Mouse (Mus musculus) thymus, adult 2 months (tissue): Measurements from ENCODE around the gene Strada. TPM values are rescaled to one million over a fixed set of nuclear protein-coding genes. Genes with fewer than 3 reads are reported as not detected.
"Not testable (repeated sequence)": the region's sequence is repeated elsewhere in the genome, so short reads cannot be mapped to it uniquely, and the experiment has no call there.

ENCODE experiments used
- DNase-seq: peaks from one replicate; pipeline ENCODE4 v3.0.0; 2021
- H3K27ac ChIP-seq: fragments of 200-500 bp; 2 replicates; pipeline ENCODE4 v1.5.1; 2012; ENCODE audit warnings: low read length, control low read depth; ENCODE audit not compliant: control insufficient read depth, insufficient read depth
- H3K27me3 ChIP-seq: fragments of 200-500 bp; 2 replicates; pipeline ENCODE4 v1.6.1; 2012; ENCODE audit warnings: mild to moderate bottlenecking, low read length, moderate library complexity, mixed read lengths; ENCODE audit not compliant: control insufficient read depth, insufficient read depth
- H3K36me3 ChIP-seq: fragments of 200-500 bp; 2 replicates; pipeline ENCODE4 v1.6.1; 2012; ENCODE audit warnings: mild to moderate bottlenecking, low read length, moderate library complexity; ENCODE audit not compliant: control insufficient read depth, insufficient read depth
- H3K4me1 ChIP-seq: fragments of 200-500 bp; replicated peaks from 2 replicates; pipeline ENCODE4 v1.6.1; 2012; ENCODE audit warnings: low read length; ENCODE audit not compliant: control insufficient read depth, insufficient read depth
- H3K4me3 ChIP-seq: fragments of 200-500 bp; 2 replicates; pipeline ENCODE4 v1.5.1; 2012; ENCODE audit warnings: mild to moderate bottlenecking, low read length, control low read depth, moderate library complexity; ENCODE audit not compliant: control insufficient read depth, insufficient read depth
- CTCF ChIP-seq: fragments of 200-500 bp; IDR thresholded peaks from 2 replicates; pipeline ENCODE4 v1.5.1; 2012; ENCODE audit warnings: mild to moderate bottlenecking, control low read depth, low read length, moderate library complexity, borderline replicate concordance; ENCODE audit not compliant: control insufficient read depth, poor library complexity, insufficient read depth; ENCODE audit errors: extremely low read depth
- POLR2A ChIP-seq: fragments of 200-500 bp; IDR thresholded peaks from 2 replicates; pipeline ENCODE4 v1.6.1; 2012; ENCODE audit warnings: mild to moderate bottlenecking, low read length, control low read depth, moderate library complexity; ENCODE audit not compliant: control insufficient read depth, poor library complexity, insufficient read depth; ENCODE audit errors: extremely low read depth
- WGBS: fragments of 180-500 bp; shearing (Covaris S2); methylation state at CpG from one replicate; pipeline ENCODE4 v1.1.7; 2018; 5-methylcytosine and 5-hydroxymethylcytosine counted together
- polyA plus RNA-seq: library from polyadenylated mRNA; depleted of rRNA; stranded (reverse); fragments of >200 nt; gene quantifications from 2 replicates; pipeline ENCODE4 v1.2.3, GENCODE M21; 2012

Strada gene
- polyA plus RNA-seq, 1 experiment = 40.3 TPM

DNA sequence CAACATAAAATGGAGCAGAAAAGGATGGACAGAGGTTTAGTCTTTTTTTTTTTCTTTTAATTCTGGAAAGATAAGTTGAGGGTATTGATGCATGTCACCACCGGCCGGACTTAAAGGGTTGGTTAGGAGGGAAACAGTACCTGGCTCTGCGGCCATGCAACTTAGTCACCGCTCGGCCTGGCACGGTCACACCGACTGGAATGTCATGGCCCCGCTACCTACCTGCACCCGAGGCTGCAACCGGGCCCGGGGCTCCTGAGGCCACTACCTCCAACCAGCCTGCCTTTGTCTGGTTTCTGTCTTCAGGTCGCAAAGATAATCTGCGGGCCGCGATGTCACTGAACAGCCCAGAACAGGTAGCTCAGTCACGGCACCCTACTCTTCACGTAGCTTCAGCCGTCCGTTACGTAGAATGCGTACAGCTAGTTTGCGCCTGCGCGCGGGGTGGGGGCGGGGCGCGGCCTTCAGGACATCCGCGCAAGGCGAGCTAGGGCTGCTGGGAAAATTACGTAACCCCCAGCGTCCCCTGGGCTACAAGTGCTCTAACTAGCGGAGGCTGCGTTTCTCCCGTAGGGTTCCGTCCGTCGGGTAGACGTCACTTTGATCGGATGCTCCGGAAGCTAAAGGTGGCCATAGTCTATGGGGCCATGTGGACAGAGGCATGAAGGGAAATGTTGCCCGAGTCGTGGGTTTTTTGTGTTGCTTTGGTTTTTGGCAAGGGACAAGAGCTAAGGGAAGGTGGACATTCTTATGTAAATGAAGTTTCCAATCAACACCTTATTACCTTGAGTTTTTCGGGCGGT is 14.2 kb upstream of the Strada start, which contains the start of gene Ccdc47:
Ccdc47 (minus strand) TSS at position 418 of the 803 bp plus-strand sequence.
- H3K27ac ChIP-seq = peak within 1 kb of the TSS; percentile 88
- peaks cover 8% of the 10 kb centered on the region for H3K36me3 ChIP-seq
- H3K4me3 ChIP-seq = peak within 1 kb of the TSS; percentile 88
- no peaks in the 10 kb centered on the region for H3K27me3 ChIP-seq
- TF ChIP-seq CTCF = 0 out of 2 replicates have a peak, but pooled peaks have one; percentile 35
- peak; percentile 82 for TF ChIP-seq POLR2A
- under 1% methylated on average over 46 of the region's 46 CpGs for WGBS
- peaks cover 9% of the 10 kb centered on the region; the same call in 1 of the 2 replicates for H3K4me1 ChIP-seq
- DNase-seq = peak; percentile 90

DNA sequence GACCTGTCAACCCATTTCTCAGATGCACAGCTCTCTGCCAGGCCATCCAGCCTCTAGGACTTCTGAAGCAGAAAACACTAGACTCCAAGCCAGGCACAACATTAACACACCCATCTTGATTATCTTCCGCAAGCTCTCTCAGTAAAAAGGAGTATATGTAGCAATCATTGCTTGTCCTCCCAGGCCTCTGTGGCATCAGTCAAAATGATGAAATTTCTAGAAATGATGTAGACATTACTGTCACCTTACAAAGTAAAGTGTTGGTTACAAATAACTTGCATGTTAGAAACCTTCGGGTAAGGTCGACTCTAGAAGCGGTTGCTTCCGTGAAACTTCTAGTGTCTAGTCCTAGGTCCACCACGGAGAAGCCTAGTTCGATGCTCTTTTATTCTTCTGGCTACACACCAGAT is 13.5 kb upstream of the Strada start:
- no peak for DNase-seq
- H3K27ac ChIP-seq = no peak overlapping the region
- no peaks in the 10 kb centered on the region for H3K27me3 ChIP-seq
- no peak overlapping the region for H3K4me3 ChIP-seq
- TF ChIP-seq CTCF = no peak
- no peak for TF ChIP-seq POLR2A
- H3K4me1 ChIP-seq = peaks cover 9% of the 10 kb centered on the region; the same call in 1 of the 2 replicates
- WGBS = 15% methylated on average over 7 of the region's 7 CpGs
- peaks cover 12% of the 10 kb centered on the region for H3K36me3 ChIP-seq

DNA sequence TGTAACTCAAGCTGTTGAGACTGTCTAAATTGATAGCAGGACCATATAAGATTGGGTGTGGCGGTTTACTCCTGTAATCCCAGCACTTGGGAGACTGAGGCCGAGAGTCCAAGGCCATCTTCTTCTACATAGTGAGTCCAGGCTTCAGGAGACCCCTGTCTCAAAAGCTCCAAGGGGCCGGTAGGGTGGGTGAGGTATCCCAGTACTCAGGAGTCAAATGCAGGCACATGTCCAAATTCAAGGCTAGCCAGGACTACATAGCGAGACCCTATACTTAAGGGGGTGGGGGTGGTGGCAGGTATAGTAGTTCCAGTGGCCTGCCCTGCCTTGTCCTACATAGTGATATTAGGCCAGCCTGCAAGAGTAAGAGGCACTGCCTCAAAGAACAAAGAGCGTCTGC is 12.9 kb upstream of the Strada start:
- H3K27ac ChIP-seq = no peak overlapping the region
- peaks cover 9% of the 10 kb centered on the region; the same call in 1 of the 2 replicates for H3K4me1 ChIP-seq
- DNase-seq = no peak
- peaks cover 18% of the 10 kb centered on the region for H3K36me3 ChIP-seq
- H3K4me3 ChIP-seq = no peak overlapping the region
- TF ChIP-seq CTCF = no peak
- TF ChIP-seq POLR2A = no peak
- no peaks in the 10 kb centered on the region for H3K27me3 ChIP-seq
- WGBS = 94% methylated on average over 5 of the region's 5 CpGs

DNA sequence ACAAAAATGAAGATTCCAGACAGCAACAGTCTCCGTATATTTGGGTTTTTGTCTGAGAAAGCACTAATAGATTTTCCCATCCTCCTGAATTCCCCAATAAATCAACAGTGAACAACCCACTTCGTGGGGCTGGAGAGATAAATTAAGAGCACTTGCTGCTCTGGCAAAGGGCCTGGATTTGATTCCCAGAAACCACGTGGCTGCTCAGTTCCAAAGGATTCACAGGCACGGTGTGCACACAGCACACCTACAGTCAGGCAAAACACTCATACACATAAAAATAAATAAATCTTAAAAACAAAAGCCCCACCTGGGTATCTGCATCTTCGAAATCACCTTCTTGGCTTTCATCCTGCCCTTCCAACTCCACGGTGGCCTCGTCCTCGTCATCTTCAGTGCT is 10.8 kb upstream of the Strada start:
- Histone ChIP-seq H3K27me3 (no peaks in the 10 kb centered on the region), H3K36me3 (peaks cover 37% of the 10 kb centered on the region), H3K27ac (no peak overlapping the region), H3K4me3 (no peak overlapping the region), H3K4me1 (peaks cover 6% of the 10 kb centered on the region; the same call in 1 of the 2 replicates)
- DNase-seq = no peak
- TF ChIP-seq POLR2A (no peak), CTCF (no peak)
- 94% methylated on average over 8 of the region's 8 CpGs for WGBS

- Histone ChIP-seq H3K36me3 (peaks cover 19% of the 10 kb centered on the region; the same call in 1 of the 2 replicates), H3K27me3 (no peaks in the 10 kb centered on the region), H3K27ac (peak overlapping the region; percentile 78), H3K4me1 (peaks cover 19% of the 10 kb centered on the region), H3K4me3 (peak overlapping the region; percentile 12; the same call in 1 of the 2 replicates)
- no peak for TF ChIP-seq CTCF
- no peak for TF ChIP-seq POLR2A
- DNase-seq = no peak
- WGBS = 46% methylated on average over 19 of the region's 19 CpGs
Measured at GRCm38 (mm10) chr11:106201337-106202122, 438 bp downstream of the Strada start.

DNA sequence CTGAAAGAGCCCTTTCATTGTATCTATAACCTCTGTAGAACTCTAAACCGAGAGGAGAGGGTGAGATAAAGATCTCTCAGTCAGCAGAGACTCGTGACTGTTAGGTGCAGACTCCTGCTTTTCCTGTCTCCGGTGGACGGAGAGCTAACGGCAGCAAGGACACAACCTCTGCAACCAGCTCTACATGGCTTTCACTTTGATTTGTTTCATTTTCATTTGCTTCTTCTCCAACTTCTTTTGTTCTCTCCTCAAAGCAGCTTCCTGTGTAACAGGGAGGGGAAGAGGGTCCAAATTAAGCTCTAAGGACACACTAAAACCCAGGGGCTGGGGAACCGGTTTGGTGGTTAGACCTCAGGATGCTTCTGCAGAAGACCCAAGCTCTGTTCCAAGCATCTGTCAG is 1.2 kb downstream of the Strada start:
- H3K27me3 ChIP-seq = no peaks in the 10 kb centered on the region
- peaks cover 18% of the 10 kb centered on the region; the same call in 1 of the 2 replicates for H3K36me3 ChIP-seq
- H3K27ac ChIP-seq = peak overlapping the region; percentile 73
- no peak overlapping the region for H3K4me3 ChIP-seq
- H3K4me1 ChIP-seq = peaks cover 19% of the 10 kb centered on the region
- DNase-seq = no peak
- TF ChIP-seq CTCF = no peak
- no peak for TF ChIP-seq POLR2A
- under 1% methylated on average over 6 of the region's 6 CpGs for WGBS

- not testable (repeated sequence) for DNase-seq, H3K27ac ChIP-seq, H3K27me3 ChIP-seq, H3K4me3 ChIP-seq
- peaks cover 15% of the 10 kb centered on the region; the same call in 1 of the 2 replicates for H3K36me3 ChIP-seq
- peaks cover 19% of the 10 kb centered on the region for H3K4me1 ChIP-seq
- 55% methylated on average over 7 of the region's 7 CpGs for WGBS
Measured at GRCm38 (mm10) chr11:106199997-106200396, 2.0 kb downstream of the Strada start.
